Mouse (Mus musculus) c-Kit-negative CD71-positive TER-119-positive erythroid progenitor cells, embryonic 14.5 days (primary cell): ENCODE measurements around the gene Dcaf15.
A peak's percentile ranks its signal among the peaks of the same experiment; 100 is the strongest.

Experiments
- DNase-seq: peaks from one replicate; pipeline ENCODE4 v3.0.0-alpha.2; 2013; ENCODE audit warnings: low read depth, low spot score

The Dcaf15 gene

DNA sequence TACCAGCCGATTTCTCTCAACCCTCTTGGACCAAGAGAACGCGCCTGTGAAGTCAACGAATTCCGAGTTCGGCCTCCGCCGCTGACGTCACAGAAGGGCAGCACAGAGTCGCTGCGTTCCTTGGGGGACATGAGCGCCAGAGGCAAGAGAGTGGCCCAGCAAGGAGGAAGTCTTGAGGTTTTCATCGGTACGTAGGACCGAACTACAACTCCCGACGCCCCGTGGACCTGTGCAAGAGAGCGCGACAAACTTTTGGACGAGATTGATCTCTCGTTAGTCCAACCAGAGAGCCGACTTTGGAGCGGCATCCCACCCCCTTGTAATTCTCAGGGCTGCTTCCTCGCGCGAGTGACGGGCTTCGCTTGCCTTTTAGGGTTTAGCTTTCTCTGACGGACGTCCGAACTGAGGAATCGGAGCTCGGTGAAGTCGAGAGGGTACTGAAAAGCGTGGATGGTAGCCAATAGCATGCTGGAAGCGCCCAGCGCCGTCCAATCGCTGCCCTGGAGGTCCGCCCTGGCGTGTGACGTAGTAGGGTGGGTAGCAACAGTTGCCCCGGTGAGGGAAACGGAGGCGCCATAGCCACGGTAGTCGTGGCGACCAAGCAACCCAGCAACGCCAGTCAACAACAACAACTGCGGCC lies 38.2 kb downstream of the Dcaf15 start, which contains the start of gene Rfx1:
Rfx1 (plus strand) TSS at position 544 of the 640 bp plus-strand sequence.
- peak; percentile 95 for DNase-seq

GRCm38 (mm10) chr8:84065457-84066072 lies 39.0 kb downstream of the Dcaf15 start:
- DNase-seq = no peak

GRCm38 (mm10) chr8:84065037-84065436 lies 39.5 kb downstream of the Dcaf15 start, which contains the start of gene Gm10643:
Gene Gm10643, minus strand, starts transcription at chr8:84065137.
- DNase-seq = no peak

DNA sequence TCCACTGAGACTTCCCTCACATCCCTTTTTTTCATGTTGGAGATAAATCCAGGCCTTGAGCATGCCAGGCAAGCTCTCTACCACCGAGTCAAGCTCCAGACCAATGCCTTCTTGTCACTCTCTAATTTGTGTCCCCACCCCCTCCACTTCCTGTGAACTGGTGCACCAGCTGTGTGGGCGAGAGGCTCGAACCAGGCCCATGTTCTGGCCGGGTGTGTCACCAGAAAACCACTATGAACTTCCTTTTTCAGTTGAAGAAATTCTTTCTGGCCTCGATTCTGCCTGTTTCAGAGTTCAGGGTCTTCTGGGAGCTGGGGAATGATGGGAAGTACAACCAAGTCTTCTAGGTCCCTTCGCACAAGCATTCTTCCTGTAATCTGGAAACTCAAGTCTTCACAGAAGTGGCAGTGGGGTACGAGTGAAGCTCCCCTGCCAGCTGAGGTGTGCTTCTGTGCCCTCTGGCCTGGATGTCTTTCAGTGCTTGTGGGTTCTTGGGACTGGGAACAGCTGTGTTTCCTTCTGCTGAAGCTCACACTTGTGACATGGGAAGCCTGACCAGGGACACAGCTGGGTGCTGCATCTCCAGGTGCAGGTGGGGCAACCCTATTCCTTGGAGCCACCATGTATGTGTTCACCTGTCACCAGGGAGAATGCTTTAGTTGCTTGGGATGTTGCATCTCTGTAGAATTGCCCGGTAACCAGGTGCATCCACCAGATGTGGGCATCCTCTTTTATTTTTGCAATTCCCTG lies 40.5 kb downstream of the Dcaf15 start:
- no peak for DNase-seq

DNA sequence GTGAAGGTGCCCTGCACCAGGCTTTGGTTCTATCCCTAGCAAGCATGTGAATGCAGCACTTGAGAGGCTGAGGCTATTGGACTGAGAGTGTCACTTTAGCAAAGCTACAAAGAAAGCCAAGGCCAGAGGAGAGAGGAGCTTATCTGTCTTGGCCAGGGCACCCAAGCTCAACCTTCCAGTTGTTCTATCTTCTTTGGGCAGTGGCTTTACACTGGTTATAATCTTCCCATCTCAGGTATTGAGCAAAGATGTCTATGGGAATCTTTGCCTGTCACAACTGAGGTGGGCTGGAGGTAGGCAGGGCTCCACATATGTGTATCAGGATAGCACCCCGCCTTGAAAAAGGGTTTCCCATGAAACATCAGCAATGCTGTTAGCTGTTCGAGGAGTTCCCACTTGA lies 44.3 kb downstream of the Dcaf15 start:
- no peak for DNase-seq

DNA sequence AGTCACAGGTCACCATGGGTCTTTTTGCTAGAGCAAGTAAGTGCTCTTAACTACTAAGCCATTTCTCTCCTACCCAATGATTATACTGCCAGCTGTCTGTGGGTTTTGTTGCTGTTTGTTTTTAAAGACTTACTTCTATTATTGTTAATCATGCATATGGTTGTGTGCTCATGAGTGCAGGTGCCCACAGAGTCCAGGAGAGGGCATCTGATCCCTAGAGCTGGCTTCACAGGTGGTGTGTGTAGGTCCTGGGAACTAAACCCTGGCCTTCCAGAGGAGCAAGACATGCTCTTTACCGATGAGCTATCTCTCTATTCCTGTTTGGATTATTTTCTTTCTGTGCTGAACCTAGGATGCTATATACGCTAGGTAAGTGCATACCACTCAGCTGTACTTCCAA lies 45.3 kb downstream of the Dcaf15 start:
- no peak for DNase-seq

- DNase-seq = no peak
Measured at GRCm38 (mm10) chr8:84057827-84058226, 46.7 kb downstream of the Dcaf15 start.

- DNase-seq = no peak
Measured at GRCm38 (mm10) chr8:84053229-84053628, 51.3 kb downstream of the Dcaf15 start.

- DNase-seq = no peak
Measured at GRCm38 (mm10) chr8:84052746-84053145, 51.8 kb downstream of the Dcaf15 start.

- no peak for DNase-seq
Measured at GRCm38 (mm10) chr8:84048171-84048570, 56.4 kb downstream of the Dcaf15 start.
